Comparison of ENCODE assay signal across 13 mouse cellular contexts in the genomic region with DNA sequence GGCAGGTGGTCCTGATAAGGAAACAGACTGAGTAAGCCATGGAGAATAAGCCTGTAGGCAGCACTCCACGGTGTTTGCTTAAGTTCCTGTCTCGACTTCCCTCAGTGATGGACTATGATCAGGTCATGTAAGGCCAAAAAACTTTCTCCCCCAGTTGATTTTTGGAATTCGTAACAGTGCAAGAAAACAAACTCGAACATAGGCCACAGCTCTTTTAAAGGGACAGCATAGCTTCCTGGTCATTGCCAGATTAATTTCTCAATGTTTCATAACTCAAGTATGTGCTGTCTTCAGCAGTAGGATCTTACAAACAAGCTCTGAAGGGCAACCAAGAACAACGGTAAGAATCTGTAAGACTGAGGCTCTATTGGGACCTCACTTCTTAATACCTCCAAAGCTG.
"Had no signal": no experiment of that assay in that cellular context is flagged by ENCODE, and none has a peak within 500 bp of the region (broad histone marks: within the 10 kb centered on the region; RNA-seq: fewer than 3 reads in every experiment).

No protein-coding gene starts in this region.

- H3K27me3 ChIP-seq: kidney, embryonic 15.5 days; limb, embryonic 12.5 days; liver, embryonic 13.5 days; midbrain, embryonic 12.5 days; neural tube, embryonic 13.5 days had no signal

- H3K4me2 ChIP-seq: kidney, embryonic 15.5 days; limb, embryonic 12.5 days; liver, embryonic 13.5 days; lung, embryonic 14.5 days; midbrain, embryonic 12.5 days; neural tube, embryonic 13.5 days had no signal

- H3K4me1 ChIP-seq: kidney, embryonic 15.5 days; limb, embryonic 12.5 days; midbrain, embryonic 12.5 days; neural tube, embryonic 13.5 days had no signal

- H3K36me3 ChIP-seq: kidney, embryonic 15.5 days; limb, embryonic 12.5 days; liver, embryonic 13.5 days; midbrain, embryonic 12.5 days; neural tube, embryonic 13.5 days had no signal

- H3K9me3 ChIP-seq: kidney, embryonic 15.5 days; limb, embryonic 12.5 days; liver, embryonic 13.5 days; midbrain, embryonic 12.5 days; neural tube, embryonic 13.5 days had no signal

- ATAC-seq: intestine, postnatal 0 days; midbrain, embryonic 16.5 days had no signal

- H3K9ac ChIP-seq: kidney, embryonic 15.5 days; limb, embryonic 12.5 days; liver, embryonic 13.5 days; lung, embryonic 14.5 days; midbrain, embryonic 12.5 days; neural tube, embryonic 13.5 days had no signal

- H3K4me3 ChIP-seq: kidney, embryonic 15.5 days; layer of hippocampus, adult 2 months; limb, embryonic 12.5 days; liver, embryonic 13.5 days; midbrain, embryonic 12.5 days; neural tube, embryonic 13.5 days had no signal

- DNase-seq: liver, embryonic 13.5 days; lung, embryonic 14.5 days; lung, postnatal 14 days; right cerebral cortex, postnatal 14 days; thymus, postnatal 4 days had no signal

- H3K27ac ChIP-seq: kidney, embryonic 15.5 days; layer of hippocampus, adult 2 months; limb, embryonic 12.5 days; liver, embryonic 13.5 days; macrophage; midbrain, embryonic 12.5 days; neural tube, embryonic 13.5 days had no signal
